Mouse (Mus musculus): ENCODE results near the gene Plpp6. TPM values are rescaled to one million over a fixed set of nuclear protein-coding genes. Genes with fewer than 3 reads are reported as not detected.

The Plpp6 gene
- 3.5 and 6.2 TPM in 2 replicates for total RNA-seq (2014; fragmentation: Nextera tagmentation)
- total RNA-seq (2017): 3.7 and 4.8 TPM in 2 replicates

GRCm38 (mm10) chr19:28963842-28964551 lies at the start of gene Plpp6:
TSS of gene Plpp6 (plus strand) at chr19:28963953.
- peak; percentile 82 for ATAC-seq (replicated peaks; ENCODE audit: low FRiP score, low TSS enrichment, poor library complexity, severe bottlenecking)

DNA sequence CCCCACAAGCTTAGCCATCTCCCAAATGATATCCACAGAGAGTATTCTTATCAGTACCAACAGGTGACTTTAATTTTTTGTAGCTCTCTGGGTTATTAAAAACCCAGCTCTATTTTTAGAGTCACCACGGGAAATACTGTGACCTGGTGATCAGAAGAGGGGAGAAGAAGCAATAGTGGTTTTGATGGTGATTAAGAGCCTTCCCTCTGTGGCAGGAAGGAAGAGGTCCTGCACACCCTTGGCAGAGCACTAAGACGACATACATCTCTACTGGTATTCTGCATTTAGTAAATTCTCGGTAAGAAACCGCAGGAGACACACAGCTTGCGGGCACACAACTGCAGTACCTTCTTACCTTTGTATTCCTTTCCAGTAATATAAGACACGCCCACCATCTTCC lies 49.2 kb upstream of the Plpp6 start:
- ATAC-seq (replicated peaks; ENCODE audit: low FRiP score, low TSS enrichment, poor library complexity, severe bottlenecking): no peak

GRCm38 (mm10) chr19:28915602-28916250 lies 48.0 kb upstream of the Plpp6 start:
- no peak for ATAC-seq (replicated peaks; ENCODE audit: low FRiP score, low TSS enrichment, poor library complexity, severe bottlenecking)

DNA sequence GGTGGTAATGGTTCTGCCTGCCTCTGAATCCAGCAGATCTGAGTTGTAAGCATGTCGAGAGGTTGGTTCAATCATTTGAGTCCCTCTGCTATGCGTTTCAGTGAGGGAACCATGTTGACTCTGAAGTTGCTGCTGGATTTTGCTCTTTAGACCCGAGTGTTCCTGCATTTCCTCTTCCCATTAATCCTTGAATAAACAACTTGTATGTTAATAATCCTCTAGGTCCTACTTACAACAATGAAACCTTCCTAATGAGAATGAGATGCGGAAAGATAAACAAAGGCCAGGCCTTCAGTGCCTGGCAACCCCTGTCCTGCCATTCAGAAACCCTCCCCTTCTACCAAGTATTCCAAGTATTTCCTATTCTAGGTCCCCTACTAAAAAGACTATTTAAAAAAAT lies 47.3 kb upstream of the Plpp6 start:
- no peak for ATAC-seq (replicated peaks; ENCODE audit: low FRiP score, low TSS enrichment, poor library complexity, severe bottlenecking)

- ATAC-seq (replicated peaks; ENCODE audit: low FRiP score, low TSS enrichment, poor library complexity, severe bottlenecking): no peak
Observed at GRCm38 (mm10) chr19:28917839-28918238, 45.9 kb upstream of the Plpp6 start.

- ATAC-seq (replicated peaks; ENCODE audit: low FRiP score, low TSS enrichment, poor library complexity, severe bottlenecking): no peak
Observed at GRCm38 (mm10) chr19:28926366-28926765, 37.4 kb upstream of the Plpp6 start.

DNA sequence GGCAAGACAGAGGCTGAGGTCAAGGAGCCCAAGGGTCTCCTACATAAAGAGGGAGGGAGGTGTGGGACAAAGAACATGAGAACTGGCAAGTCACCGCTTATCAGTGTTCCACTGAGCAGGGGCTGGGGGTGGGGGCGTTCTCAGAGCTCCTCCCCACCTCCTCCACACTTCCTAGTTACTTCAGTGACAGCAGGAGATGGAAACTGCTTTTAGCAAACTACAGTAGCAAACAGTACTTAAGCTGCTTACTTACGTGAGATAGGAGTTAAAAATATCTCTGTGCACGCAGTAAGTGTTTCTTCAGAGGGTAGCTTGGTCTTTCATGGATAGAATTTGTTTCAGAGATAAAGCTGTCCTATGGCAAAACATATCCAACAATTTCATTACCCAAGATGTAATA lies 36.4 kb upstream of the Plpp6 start:
- ATAC-seq (replicated peaks; ENCODE audit: low FRiP score, low TSS enrichment, poor library complexity, severe bottlenecking): no peak

DNA sequence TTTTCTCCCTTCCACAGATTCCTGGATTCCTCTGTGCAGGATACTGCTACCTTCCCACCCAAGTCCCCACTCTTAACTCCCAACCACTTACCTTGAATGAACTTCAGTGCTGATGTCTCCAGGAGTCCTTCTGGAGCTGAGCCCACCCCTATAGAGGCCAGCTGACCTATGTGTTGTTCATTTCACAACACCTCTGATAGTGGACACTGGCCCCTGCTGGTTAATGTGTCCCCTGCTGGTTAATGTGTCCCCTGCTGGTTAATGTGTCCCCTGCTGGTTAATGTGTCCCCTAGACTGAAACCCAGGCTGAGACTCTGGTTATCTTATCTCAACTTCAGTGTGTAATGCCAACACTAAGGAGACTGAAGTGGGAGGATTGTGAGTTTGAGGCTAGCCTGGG lies 34.7 kb upstream of the Plpp6 start:
- ATAC-seq (replicated peaks; ENCODE audit: low FRiP score, low TSS enrichment, poor library complexity, severe bottlenecking): no peak

DNA sequence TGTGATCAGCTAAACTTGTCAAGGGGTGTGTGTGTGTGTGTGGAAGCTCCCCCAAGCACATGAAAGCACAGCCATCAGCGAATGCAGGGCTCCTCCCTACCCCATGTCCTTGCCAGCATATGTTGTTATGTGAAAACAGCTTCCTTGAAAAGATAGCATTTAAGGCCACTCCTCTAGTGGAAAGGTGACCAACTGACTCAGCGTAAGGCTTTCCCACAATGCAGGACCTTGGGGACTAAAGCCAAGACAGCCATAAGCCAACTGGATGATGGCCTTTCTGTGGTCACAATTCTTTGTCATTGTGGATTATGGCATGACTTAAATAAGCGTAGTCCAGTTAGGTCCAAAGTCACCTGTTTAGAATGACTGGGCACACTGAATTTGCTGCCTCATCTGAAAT lies 28.9 kb upstream of the Plpp6 start:
- no peak for ATAC-seq (replicated peaks; ENCODE audit: low FRiP score, low TSS enrichment, poor library complexity, severe bottlenecking)

DNA sequence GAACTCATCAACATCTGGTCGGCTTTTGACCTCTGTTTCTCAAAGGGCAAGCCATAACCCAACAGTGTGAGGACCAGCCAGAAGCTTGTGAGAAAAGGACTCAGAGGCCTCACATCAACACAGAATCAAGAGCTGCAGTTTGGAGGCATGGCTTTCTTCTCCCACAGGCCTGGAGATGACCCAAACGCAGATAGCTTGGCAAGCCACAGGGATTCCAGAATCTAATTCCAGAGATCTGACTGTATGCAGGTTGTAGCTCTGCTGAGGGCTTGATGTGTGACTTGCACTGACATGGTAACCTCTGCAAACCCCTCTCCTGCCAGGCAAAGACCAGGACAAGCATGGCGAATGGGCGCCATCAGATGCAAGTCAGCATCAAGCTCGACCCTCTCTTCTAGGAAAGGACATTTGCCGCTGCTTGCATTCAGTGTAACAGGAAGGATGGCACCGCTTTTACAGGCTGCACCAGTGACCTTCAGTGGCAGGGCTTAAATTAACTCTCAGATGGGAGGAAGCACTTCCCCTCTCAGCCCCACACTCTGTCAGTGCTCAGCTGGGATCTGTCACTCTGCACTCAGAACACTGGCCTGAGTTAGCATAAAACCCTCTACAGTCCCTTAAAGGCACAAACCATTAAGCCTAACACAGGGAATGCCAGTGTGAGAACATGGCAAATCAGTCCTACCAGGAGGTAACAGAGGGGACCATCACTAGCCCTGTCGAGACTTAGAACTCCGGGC lies 23.4 kb upstream of the Plpp6 start:
- no peak for ATAC-seq (replicated peaks; ENCODE audit: low FRiP score, low TSS enrichment, poor library complexity, severe bottlenecking)

DNA sequence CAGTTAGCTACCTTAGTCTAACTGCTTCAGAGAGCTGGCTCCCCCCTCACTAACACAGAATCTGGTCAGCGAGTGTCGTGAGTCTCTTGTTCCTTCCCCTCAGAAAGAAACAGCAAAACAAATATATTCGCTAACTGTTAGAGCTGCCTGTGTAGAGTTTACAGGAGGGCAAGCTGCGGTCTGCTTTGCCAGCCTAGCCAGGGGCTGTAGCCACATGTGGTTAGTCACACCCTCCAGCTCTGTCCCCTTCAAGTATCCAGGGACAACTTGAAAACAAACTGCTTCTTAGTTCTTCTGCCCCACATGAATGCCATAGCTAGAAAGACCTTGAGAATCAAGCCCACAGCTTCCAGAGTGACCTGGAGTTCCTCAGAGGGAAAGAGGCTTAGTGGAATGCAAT lies 22.5 kb upstream of the Plpp6 start:
- ATAC-seq (replicated peaks; ENCODE audit: low FRiP score, low TSS enrichment, poor library complexity, severe bottlenecking): no peak

DNA sequence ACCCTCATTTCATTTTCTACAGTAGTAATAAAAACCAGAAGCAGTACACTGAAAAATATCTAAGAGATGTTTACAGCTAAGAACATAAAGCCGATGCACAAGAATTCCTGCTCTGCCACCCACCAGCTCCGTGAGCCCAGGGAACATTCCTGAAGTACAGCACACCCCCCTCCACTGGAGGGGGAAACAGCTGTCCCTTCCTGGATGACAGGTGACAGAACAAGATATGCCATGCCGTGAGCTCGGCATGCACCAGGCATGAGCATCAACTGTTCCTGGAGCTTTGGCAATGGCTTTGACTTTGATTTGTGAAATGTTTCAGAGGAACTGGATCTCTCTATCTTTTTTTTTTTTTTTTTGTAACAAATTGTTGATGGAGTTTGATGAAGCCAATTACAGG lies 17.0 kb upstream of the Plpp6 start:
- no peak for ATAC-seq (replicated peaks; ENCODE audit: low FRiP score, low TSS enrichment, poor library complexity, severe bottlenecking)

DNA sequence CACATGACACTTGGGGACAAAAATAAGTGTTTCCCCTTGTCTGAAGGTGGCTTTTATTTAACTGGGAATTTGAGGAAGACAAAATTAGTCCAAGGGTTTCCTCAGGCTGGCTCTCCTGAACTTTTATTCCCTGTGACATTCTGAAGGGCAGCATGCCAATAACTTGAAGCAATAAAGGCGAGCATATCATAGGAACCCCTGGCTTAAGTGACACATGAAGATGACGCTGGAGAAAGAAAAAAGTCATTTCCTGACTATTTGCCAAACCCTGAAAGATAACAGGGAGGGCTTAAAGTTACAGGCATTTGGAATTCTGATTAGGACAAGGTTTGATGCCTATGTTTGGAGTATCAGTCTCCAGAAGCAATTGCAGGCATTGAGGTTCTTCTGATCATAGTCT lies 16.4 kb upstream of the Plpp6 start:
- ATAC-seq (replicated peaks; ENCODE audit: low FRiP score, low TSS enrichment, poor library complexity, severe bottlenecking): no peak

GRCm38 (mm10) chr19:28951251-28951650 lies 12.5 kb upstream of the Plpp6 start:
- no peak for ATAC-seq (replicated peaks; ENCODE audit: low FRiP score, low TSS enrichment, poor library complexity, severe bottlenecking)

GRCm38 (mm10) chr19:28963113-28963512 lies 640 bp upstream of the Plpp6 start:
- ATAC-seq (replicated peaks; ENCODE audit: low FRiP score, low TSS enrichment, poor library complexity, severe bottlenecking): no peak

DNA sequence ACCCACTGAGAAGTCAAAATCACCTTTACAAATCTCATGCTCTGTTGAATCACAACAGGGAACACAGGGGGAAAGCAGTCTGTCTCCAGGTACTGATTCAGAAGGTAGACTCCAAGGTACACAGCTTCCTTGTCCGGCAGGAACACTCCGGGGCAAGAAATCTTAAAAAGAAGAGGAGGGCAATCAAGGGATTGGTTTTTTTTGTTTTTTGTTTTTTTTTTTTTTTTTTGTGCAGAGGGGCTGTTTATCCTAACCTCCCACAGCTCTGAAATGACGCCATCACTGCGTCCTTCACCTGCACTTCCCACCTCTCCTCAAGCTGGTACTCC lies 276 bp upstream of the Plpp6 start:
- no peak for ATAC-seq (replicated peaks; ENCODE audit: low FRiP score, low TSS enrichment, poor library complexity, severe bottlenecking)

DNA sequence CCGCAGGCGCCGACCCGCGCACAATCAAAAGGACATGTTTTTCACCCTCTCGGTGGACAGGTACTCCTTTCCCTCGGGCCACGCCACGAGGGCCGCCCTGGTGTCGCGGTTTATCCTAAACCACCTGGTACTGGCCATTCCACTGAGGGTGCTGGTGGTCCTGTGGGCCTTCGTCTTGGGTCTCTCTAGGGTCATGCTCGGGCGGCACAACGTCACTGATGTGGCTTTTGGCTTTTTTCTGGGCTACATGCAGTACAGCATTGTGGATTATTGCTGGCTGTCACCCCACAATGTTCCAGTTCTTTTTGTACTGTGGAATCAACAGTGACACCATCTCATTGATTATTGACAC lies 775 bp downstream of the Plpp6 start:
- ATAC-seq (replicated peaks; ENCODE audit: low FRiP score, low TSS enrichment, poor library complexity, severe bottlenecking): no peak

DNA sequence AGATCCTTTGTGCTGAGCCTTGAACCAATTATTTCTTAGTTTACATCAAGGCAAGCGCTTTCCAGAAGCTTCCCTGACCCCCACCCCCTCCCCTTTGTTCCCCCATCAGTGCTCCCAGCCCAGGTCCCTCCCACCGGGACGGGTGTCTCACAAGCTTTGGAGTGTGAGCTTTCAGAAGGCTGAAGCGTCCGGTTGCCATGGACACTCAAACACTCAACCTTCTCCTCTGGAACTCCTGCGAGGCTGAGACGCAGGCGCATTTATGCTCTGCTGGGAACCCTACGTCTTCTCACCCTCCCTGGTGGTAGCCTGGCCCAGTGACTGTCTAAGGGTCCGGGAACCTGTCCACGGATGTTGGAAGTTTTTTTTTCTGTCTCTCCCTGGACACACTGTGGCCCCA lies 3.9 kb downstream of the Plpp6 start, which contains the start of gene 4430402I18Rik:
Gene 4430402I18Rik, minus strand, starts transcription at position 149 of the 400 bp plus-strand sequence.
- ATAC-seq (replicated peaks; ENCODE audit: low FRiP score, low TSS enrichment, poor library complexity, severe bottlenecking): no peak

GRCm38 (mm10) chr19:28968178-28968577 lies 4.4 kb downstream of the Plpp6 start:
- no peak for ATAC-seq (replicated peaks; ENCODE audit: low FRiP score, low TSS enrichment, poor library complexity, severe bottlenecking)

- ATAC-seq (replicated peaks; ENCODE audit: low FRiP score, low TSS enrichment, poor library complexity, severe bottlenecking): no peak
Observed at GRCm38 (mm10) chr19:28969231-28969630, 5.5 kb downstream of the Plpp6 start.

- ATAC-seq (replicated peaks; ENCODE audit: low FRiP score, low TSS enrichment, poor library complexity, severe bottlenecking): no peak
Observed at GRCm38 (mm10) chr19:28970251-28970650, 6.5 kb downstream of the Plpp6 start.

Data from megakaryocyte-erythroid progenitor cell, adult 5-6 weeks (primary cell).